Mouse (Mus musculus) lung, postnatal 0 days (tissue): ENCODE data around the gene Asic1. TPM values are rescaled to one million over a fixed set of nuclear protein-coding genes. Genes with fewer than 3 reads are reported as not detected.

Experiments used
- ATAC-seq: fragments of 200-750 bp; cut with Nextera tagmentation; 2 replicates; pipeline ENCODE4 v1.8.0; 2017; ENCODE audit warnings: moderate library complexity
- DNase-seq: peaks from one replicate; pipeline ENCODE4 v3.0.0-alpha.2; 2016; ENCODE audit warnings: low spot score
- H3K27ac ChIP-seq: fragments of 300-500 bp; sonication (generic); 2 replicates; pipeline ENCODE4 v1.5.1; 2014; ENCODE audit warnings: antibody characterized with exemption, mild to moderate bottlenecking, low read length, mixed read lengths
- H3K27me3 ChIP-seq: fragments of 300-500 bp; sonication (generic); replicated peaks from 2 replicates; pipeline ENCODE4 v1.6.1; 2014; ENCODE audit warnings: low read length, mixed read lengths; ENCODE audit not compliant: insufficient read depth
- H3K36me3 ChIP-seq: fragments of 300-500 bp; sonication (generic); 2 replicates; pipeline ENCODE4 v1.6.1; 2014; ENCODE audit warnings: low read length, mixed read lengths; ENCODE audit not compliant: insufficient read depth
- H3K4me1 ChIP-seq: fragments of 300-500 bp; sonication (generic); 2 replicates; pipeline ENCODE4 v1.6.1; 2014; ENCODE audit warnings: antibody characterized with exemption, low read depth, low read length, mixed read lengths; ENCODE audit not compliant: insufficient read depth
- H3K4me2 ChIP-seq: fragments of 300-500 bp; sonication (generic); replicated peaks from 2 replicates; pipeline ENCODE4 v1.6.1; 2014; ENCODE audit warnings: low read depth, mild to moderate bottlenecking, low read length, moderate library complexity, mixed read lengths
- H3K4me3 ChIP-seq: fragments of 300-500 bp; sonication (generic); 2 replicates; pipeline ENCODE4 v1.5.1; 2014; ENCODE audit warnings: low read depth, low read length
- H3K9ac ChIP-seq: fragments of 300-500 bp; sonication (generic); replicated peaks from 2 replicates; pipeline ENCODE4 v1.6.1; 2014; ENCODE audit warnings: low read depth, mild to moderate bottlenecking
- H3K9me3 ChIP-seq: fragments of 300-500 bp; sonication (generic); 2 replicates; pipeline ENCODE4 v1.6.1; 2016; ENCODE audit warnings: low read length, mixed read lengths
- CTCF ChIP-seq: IDR thresholded peaks from 2 replicates; pipeline ENCODE4 v1.5.1; 2016; ENCODE audit warnings: antibody characterized with exemption, mild to moderate bottlenecking
- EP300 ChIP-seq: IDR thresholded peaks from 2 replicates; pipeline ENCODE4 v1.6.1; 2016; ENCODE audit warnings: antibody characterized with exemption, mild to moderate bottlenecking, control low read depth
- WGBS: fragments of 180-500 bp; shearing (Covaris S2); extraction: QIAGEN DNeasy Blood & Tissue Kit; methylation state at CpG from one replicate; pipeline ENCODE4 v1.1.7; 2014; 5-methylcytosine and 5-hydroxymethylcytosine counted together
- polyA plus RNA-seq: library from polyadenylated mRNA; unstranded; fragments of >200 nt; fragmentation: Nextera tagmentation; extraction: Ambion mirVana; gene quantifications from 2 replicates; pipeline ENCODE4 v1.2.1, GENCODE M21; 2015

Gene Asic1
- polyA plus RNA-seq, 1 experiment from 2014 or later = 1.3 TPM

DNA sequence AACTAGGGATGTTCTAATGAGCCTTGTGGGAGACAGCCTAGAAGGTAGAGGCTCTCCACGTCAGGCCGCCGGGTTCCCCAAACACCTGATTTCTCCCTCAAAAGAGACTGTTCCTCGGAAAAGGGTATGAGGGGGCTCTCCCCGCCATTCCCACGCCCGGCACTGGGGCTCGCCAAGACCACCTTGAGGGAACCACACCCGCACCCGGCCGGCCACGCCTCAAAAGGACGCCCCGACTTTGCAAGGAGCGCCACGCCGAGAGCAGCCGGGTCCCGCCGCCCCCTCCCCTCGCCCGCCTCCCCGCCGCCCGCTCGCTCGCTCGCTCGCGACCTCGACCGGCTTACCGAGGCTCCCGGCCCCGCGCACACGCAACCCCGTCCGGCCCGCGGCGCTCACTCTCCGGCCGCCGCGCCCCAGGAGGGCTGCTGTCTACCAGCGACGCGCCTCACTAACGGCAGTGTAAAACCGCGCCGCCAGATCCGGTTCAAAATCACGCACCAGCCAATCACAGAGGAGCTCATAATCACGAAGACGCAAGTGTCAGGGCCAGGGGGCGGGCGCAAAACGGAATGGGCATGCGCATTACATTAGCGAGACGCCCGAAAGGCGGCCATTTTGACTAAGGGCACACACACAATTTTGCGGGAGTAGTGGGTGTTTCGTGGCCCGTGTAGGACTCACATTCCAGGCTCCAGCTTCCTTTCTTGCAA lies 18.9 kb upstream of the Asic1 start, which contains the start of gene Racgap1:
Gene Racgap1, minus strand, starts transcription at position 494 of the 710 bp plus-strand sequence.
- Histone ChIP-seq H3K4me2 (peak within 1 kb of the TSS; percentile 97), H3K9me3 (no peaks in the 10 kb centered on the region), H3K4me3 (peak within 1 kb of the TSS; percentile 74), H3K27ac (no peak within 1 kb of the TSS), H3K27me3 (0 out of 2 replicates have a peak, but pooled peaks cover 11% of the 10 kb centered on the region), H3K36me3 (no peaks in the 10 kb centered on the region), H3K9ac (0 out of 2 replicates have a peak within 1 kb of the TSS, but pooled peaks have one; percentile 5), H3K4me1 (peaks cover 22% of the 10 kb centered on the region)
- ATAC-seq (peak; percentile 97), DNase-seq (peak; percentile 97)
- under 1% methylated on average over 58 of the region's 68 CpGs for WGBS
- no peak for TF ChIP-seq EP300

DNA sequence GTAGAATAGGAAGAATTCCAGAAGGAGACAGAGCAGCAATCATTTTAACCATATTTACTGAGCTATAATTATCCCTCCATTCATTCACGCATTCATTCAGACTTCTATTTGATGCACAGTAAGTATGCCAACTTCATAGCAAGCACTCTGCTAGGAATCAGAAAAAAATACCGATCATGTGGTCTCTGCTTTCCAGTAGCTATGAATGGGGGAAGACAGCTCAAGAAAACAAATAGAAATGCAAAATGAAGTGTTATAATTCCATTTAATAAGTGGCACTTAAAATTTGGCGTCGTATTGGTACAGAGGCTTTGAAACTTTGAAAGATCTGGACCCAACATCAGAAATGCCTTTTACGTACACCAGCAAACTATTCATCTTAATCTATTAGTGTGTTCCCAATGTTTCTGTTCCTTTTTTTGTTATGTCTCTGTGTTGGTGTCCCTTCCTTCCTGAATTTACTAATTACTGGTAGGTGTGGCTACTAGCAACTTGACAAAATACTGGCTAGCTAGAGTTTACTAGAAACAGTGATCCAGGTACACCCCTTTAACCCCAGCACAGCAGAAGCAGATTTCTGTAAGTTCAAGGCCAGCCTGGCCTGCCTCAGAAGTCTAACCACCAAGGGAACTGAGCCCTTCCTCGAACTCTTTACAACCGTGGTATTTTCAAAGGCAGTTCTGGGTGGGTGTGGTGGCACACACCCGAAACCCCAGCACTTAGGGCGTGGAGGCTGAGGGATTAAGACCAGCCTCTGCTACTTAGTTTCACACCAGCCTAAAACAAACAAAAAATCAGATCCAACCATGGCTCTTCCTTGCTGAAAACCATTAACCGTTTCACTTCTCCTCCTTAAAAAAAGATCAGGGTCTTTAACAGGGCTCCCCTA lies 17.9 kb upstream of the Asic1 start:
- Histone ChIP-seq H3K4me1 (peaks cover 22% of the 10 kb centered on the region), H3K4me3 (peak overlapping the region; percentile 74), H3K4me2 (peak overlapping the region; percentile 97), H3K27ac (no peak overlapping the region), H3K36me3 (no peaks in the 10 kb centered on the region), H3K9ac (no peak overlapping the region), H3K9me3 (no peaks in the 10 kb centered on the region), H3K27me3 (0 out of 2 replicates have a peak, but pooled peaks cover 11% of the 10 kb centered on the region)
- no peak for ATAC-seq
- TF ChIP-seq CTCF (no peak), EP300 (no peak)
- DNase-seq = no peak
- WGBS = 54% methylated on average over 10 of the region's 10 CpGs

GRCm38 (mm10) chr15:99653291-99653690 lies 16.9 kb upstream of the Asic1 start:
- TF ChIP-seq EP300 (no peak), CTCF (peak; percentile 56)
- no peak overlapping the region for H3K27ac ChIP-seq
- H3K4me3 ChIP-seq = 0 out of 2 replicates have a peak overlapping the region, but pooled peaks have one; percentile 2
- no peak overlapping the region for H3K9ac ChIP-seq
- DNase-seq = peak; percentile 39
- no peak for ATAC-seq
- 0 out of 2 replicates have a peak, but pooled peaks cover 11% of the 10 kb centered on the region for H3K27me3 ChIP-seq
- 14% methylated on average over 8 of the region's 8 CpGs for WGBS
- H3K4me1 ChIP-seq = peaks cover 22% of the 10 kb centered on the region
- H3K9me3 ChIP-seq = no peaks in the 10 kb centered on the region
- peak overlapping the region; percentile 41 for H3K4me2 ChIP-seq
- H3K36me3 ChIP-seq = no peaks in the 10 kb centered on the region

DNA sequence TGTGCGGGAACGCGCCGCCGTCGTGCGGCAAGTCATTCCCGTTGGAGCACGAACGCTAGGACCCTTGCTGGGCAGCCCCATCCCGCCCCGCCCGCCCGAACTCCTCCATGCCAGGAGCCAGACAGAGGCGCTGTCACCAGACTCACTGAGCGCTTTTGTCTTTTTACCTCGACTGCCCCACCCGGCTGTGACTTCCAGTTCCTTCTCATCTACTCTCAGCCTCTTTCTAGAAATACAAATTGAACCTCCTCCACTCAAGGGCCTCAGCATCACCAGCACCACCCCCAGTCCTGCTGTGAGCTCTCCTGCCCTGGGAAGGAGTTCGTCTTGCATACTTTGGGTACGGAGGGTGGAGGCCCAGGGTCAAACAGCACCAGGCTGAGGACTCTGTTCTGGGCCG lies 16.3 kb upstream of the Asic1 start:
- Histone ChIP-seq H3K27ac (no peak overlapping the region), H3K9me3 (no peaks in the 10 kb centered on the region), H3K4me3 (0 out of 2 replicates have a peak overlapping the region, but pooled peaks have one; percentile 2), H3K4me2 (peak overlapping the region; percentile 41), H3K9ac (no peak overlapping the region), H3K36me3 (no peaks in the 10 kb centered on the region), H3K27me3 (0 out of 2 replicates have a peak, but pooled peaks cover 11% of the 10 kb centered on the region), H3K4me1 (peaks cover 22% of the 10 kb centered on the region)
- no peak for DNase-seq
- 9% methylated on average over 21 of the region's 21 CpGs for WGBS
- no peak for ATAC-seq
- TF ChIP-seq CTCF (no peak), EP300 (no peak)

DNA sequence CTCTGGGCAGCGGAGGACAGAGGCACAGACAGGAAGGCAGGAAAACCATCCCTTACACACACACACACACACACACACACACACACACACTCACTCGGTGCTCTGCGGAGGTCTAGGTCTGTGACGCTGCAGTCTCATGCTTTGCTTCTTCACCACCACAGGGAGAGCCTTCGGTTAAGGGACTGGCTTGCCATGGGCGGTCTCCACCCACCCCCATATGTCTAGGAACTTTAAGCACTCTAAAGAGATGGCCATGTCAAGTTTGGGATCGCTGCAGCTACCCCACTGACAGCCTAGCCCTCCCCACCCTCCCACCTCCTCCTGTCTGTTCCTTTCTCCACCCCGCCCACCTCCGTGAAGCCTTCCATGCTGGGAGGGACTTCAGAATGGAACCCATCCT lies 14.2 kb upstream of the Asic1 start:
- Histone ChIP-seq H3K36me3 (no peaks in the 10 kb centered on the region), H3K4me2 (no peak overlapping the region), H3K9me3 (no peaks in the 10 kb centered on the region), H3K4me1 (peaks cover 9% of the 10 kb centered on the region), H3K4me3 (no peak overlapping the region), H3K27me3 (0 out of 2 replicates have a peak, but pooled peaks cover 11% of the 10 kb centered on the region), H3K27ac (no peak overlapping the region), H3K9ac (no peak overlapping the region)
- ATAC-seq (no peak), DNase-seq (no peak)
- no peak for TF ChIP-seq EP300
- no peak for TF ChIP-seq CTCF
- whole genome bisulfite sequencing = 44% methylated on average over 9 of the region's 9 CpGs

DNA sequence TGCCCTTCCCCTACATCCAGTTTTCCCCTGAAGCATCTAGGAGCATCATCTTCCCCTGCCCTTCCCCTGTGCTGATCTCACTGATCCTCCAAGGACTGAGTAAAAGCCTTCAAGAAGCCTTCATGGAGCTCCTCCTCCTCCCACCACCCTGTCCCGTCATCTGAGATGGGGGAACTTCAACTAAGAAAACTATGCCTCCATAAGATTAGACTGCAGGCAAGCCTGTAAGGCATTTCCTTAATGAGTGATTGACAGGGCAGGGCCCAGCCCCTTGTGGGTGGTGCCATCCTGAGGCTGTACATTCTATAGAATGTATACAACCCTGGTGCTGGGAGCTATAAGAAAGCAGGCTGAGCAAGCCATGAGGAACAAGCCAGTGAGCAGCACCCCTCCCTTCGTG lies 11.7 kb upstream of the Asic1 start:
- H3K9ac ChIP-seq = no peak overlapping the region
- H3K27ac ChIP-seq = no peak overlapping the region
- H3K4me3 ChIP-seq = no peak overlapping the region
- ATAC-seq (no peak), DNase-seq (no peak)
- 0 out of 2 replicates have a peak, but pooled peaks cover 11% of the 10 kb centered on the region for H3K27me3 ChIP-seq
- no peak overlapping the region for H3K4me2 ChIP-seq
- TF ChIP-seq CTCF = no peak
- TF ChIP-seq EP300 = no peak
- peaks cover 2% of the 10 kb centered on the region; the same call in 1 of the 2 replicates for H3K4me1 ChIP-seq
- no peaks in the 10 kb centered on the region for H3K36me3 ChIP-seq
- 26% methylated on average over 2 of the region's 2 CpGs for WGBS
- no peaks in the 10 kb centered on the region for H3K9me3 ChIP-seq
